Mouse (Mus musculus) heart, adult 8-10 months (tissue): ENCODE measurements around the gene 1700024G13Rik. TPM values are rescaled to one million over a fixed set of nuclear protein-coding genes. Genes with fewer than 3 reads are reported as not detected.
"Not testable (repeated sequence)": the region's sequence is repeated elsewhere in the genome, so short reads cannot be mapped to it uniquely, and the experiment has no call there.

Experiments used
- DNase-seq: peaks from one replicate; pipeline ENCODE4 v3.0.0; 2022; ENCODE audit warnings: low spot score
- total RNA-seq, 4 experiments: library from RNA; stranded (reverse); gene quantifications; 2 replicates each; pipeline ENCODE4 v1.2.4; 2022

1700024G13Rik gene
- total RNA-seq = not detected

DNA sequence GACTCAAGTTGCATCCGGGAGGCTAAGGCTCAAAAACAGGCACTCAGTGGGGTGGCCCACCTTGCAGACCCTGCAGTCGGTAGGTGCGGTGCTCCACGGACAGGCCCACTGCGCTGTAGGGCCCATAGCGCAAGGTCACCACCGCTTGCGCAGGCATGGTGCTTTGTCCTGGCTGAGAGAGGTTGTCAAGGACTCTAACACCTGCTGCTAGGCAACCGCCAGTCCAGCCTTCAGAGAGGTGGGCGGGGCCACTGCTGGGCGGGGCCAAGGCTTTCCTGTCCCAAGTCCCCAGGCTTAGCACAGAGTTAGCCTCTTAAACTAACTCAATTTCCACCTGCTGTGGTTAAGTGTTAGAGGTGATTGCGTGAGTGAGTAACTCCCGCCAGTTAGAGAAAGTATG is at the start of gene 1700024G13Rik:
1700024G13Rik (minus strand) TSS at position 196 of the 400 bp plus-strand sequence.
- peak; percentile 14 for DNase-seq

DNA sequence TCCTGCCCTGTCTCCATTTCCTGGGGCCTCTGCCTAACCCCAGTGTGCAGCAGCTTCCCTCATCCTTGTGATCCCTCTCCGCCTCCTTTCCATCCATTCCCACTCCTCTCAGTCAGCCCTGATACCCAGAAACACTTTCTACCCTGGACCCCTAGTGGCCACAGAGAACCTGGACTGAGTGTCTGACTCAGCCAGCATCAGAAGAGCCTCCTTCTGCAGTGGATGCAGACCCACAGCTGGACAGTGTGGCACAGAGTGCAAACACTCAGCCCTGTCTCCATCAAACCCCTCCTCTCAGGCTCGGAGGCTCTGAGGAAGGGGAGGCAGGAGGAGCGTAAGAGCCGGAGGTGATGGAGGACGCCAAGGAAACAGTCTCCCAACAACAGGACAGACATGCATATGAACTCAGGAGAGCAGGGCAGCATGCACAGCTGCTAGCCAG is 49.2 kb upstream of the 1700024G13Rik start:
- no peak for DNase-seq

DNA sequence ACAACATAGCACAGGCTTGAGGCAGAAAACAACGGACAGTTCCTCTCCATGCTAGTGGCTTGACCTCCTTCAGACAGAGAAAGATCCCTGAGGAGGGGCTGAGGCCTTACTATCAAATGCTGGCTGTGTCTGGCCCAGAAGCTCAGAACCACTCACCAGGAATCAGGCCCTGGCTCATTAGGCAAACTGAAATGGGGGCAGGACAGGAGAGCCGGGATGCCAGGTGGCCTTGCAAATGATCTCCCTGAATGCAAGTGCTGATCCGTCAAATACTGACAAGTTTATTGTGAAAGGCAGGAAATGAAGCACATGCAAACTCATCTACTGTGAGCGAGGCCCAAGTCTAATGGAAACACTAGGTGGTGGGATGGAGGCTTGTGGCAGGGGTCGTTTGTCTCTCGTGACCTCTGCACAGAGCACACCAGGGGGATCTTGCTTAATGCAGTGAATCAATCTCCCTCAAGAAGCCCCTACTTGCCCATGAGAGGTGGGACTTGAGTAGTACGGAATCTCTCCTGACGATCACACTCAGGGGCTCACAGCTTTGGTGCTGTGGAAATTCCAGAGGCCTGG is 40.9 kb upstream of the 1700024G13Rik start:
- DNase-seq = no peak

GRCm38 (mm10) chr14:32423946-32424345 is 35.8 kb upstream of the 1700024G13Rik start:
- DNase-seq = no peak

DNA sequence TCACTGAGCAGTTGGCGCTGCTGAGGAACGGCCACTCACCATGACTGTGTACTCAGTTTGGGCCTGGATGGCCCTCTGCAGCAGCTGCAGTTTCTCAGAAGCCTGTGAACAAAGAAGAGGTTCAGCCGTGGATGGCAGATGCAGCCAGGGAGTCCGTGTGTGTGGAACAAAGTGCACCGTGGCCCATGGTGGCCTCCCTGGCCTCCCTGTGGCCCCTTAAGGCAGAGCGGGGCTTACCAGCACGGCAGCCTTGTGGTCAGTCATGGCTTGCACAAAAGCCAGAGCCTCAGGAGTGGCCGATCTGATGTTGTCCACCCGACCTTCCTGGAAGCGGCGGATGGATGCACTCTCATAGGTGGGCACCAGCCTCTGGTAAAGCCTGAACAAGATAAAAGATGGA is 30.6 kb upstream of the 1700024G13Rik start:
- no peak for DNase-seq

DNA sequence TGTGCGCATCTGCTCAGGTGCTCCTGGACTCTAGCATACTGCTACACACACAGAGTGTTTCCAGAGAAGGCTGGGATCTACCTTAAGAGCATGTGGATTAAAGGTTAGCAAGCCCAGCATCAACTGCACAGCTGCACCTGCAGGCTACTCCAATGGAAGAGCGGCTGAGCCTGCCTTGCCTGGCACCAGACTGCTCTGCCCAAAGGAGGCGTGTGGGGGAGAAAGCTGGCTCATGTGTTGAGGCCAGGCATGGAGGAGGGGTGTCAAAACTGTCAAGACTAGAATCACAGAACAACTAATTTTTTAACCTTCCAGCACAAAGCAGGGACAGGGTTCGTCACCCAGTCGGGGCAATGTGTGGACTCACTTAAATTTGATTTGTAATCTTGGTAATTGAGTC is 23.9 kb upstream of the 1700024G13Rik start:
- no peak for DNase-seq

GRCm38 (mm10) chr14:32410084-32410483 is 21.9 kb upstream of the 1700024G13Rik start:
- no peak for DNase-seq

DNA sequence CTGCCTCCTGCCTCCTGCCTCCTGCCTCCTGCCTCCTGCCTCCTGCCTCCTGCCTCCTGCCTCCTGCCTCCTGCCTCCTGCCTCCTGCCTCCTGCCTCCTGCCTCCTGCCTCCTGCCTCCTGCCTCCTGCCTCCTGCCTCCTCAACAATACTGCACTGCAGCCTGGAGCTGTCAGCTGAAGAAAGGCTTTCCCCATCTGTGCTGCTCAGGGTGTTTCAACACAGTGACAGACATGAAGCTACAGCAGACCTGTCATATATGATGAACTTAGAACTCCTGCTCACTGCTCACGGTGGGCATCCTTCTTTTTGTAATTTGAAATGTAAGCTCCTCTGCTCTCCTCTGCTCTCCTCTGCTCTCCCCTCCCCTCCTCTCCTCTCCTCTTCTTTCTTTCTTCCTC is 17.2 kb upstream of the 1700024G13Rik start:
- not testable (repeated sequence) for DNase-seq

DNA sequence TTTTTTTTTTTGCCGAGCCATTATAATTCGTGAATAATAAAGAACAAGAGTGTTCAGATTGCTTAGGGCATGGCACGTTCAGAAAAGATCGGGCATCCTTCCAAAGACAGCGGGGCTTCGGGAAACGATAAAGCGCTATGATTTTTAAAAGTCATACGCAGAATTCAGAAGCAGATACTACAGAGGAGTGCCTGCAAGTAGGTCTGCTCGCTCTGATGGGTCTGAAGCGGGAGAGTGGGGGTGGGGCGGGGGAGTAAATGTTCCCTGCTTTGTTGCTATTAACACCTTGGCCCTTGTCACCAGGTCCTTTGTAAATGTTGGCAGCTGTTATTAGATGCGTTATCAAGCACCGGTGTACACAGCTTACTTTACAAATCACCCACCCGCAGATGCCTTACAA is 6.6 kb downstream of the 1700024G13Rik start:
- DNase-seq = no peak

GRCm38 (mm10) chr14:32381066-32381465 is 7.1 kb downstream of the 1700024G13Rik start:
- no peak for DNase-seq

DNA sequence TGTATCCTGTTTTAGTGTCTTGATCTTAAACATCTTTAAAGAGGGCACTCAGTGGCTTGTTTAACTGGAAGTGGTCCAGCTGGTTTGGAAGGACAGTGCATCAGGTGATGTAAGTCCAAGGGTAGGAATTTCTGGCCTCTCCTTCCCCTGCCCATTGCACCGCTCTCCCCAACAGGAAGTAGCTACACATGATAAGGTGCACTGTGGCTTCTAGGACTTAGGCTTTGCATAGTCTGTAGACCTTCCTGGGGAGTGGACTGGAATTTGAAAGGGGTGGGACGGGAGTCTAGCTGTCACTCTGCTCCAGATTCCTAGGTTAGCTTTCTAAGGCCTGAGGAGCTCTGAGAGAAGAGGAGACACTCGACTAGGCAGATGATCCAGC is 8.1 kb downstream of the 1700024G13Rik start:
- DNase-seq = no peak

DNA sequence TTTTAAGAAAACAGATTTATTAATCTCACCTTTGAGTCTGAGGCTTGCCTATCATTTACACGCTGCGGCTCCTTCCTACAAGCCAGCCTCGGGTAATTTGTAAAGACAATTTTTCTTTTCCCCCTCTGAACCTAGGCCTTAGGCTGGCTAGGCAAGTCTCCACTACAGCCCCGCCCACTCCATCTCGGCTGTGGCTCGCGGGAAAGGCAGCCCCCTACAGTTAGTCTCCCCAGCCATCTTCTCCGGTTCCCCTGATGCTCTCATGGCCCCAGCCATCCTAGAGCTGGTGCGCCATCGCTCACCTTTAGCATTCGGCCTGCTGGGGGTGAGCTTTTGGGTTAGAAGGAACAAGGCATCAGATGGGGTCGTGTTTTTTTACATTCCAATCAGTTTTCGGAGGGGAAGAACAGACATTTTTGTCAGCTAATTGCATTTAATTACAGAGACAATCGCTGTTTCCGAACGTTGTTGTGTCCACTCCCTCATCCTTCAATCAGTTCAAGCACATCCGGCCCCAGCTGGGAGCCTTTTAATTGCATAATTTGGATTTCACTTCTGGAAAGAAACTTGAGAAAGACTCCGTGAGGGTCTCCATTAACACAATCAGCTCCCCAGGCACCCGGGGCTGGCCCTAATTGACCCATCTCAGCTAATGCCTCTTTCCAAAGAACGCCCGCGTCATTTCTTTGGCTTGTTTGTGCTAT is 8.6 kb downstream of the 1700024G13Rik start:
- no peak for DNase-seq

- no peak for DNase-seq
Observed at GRCm38 (mm10) chr14:32372510-32372909, 15.7 kb downstream of the 1700024G13Rik start.

- DNase-seq = no peak
Observed at GRCm38 (mm10) chr14:32369756-32370155, 18.4 kb downstream of the 1700024G13Rik start.

GRCm38 (mm10) chr14:32364359-32364758 is 23.8 kb downstream of the 1700024G13Rik start:
- no peak for DNase-seq

DNA sequence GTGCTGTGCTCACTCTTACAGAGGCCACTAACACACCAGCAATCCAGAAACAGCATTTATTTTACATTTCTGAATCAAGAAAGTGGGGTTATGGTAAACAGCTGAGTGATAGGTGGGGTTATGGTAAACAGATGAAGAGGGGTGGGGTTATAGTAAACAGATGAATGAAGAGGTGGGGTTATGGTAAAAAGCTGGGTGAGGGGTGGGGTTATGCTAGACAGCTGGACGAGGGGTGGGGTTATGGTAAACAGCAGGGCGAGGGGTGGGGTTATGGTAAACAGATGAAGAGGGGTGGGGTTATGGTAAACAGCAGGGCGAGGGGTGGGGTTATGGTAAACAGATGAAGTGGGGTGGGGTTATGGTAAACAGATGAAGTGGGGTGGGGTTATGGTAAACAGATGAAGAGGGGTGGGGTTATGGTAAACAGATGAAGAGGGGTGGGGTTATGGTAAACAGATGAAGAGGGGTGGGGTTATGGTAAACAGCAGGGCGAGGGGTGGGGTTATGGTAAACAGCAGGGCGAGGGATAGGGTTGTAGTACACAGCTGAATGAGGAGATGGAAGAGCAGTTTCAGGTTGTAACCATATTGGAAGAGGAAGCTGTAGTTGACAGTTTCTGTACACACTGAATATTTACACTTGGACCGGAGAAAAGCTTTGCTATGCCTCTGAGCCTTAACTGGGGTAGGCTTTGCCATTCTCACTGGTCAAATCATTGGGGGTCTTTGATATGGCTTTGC is 36.8 kb downstream of the 1700024G13Rik start:
- DNase-seq = not testable (repeated sequence)

GRCm38 (mm10) chr14:32347307-32347706 is 40.9 kb downstream of the 1700024G13Rik start:
- no peak for DNase-seq

- no peak for DNase-seq
Observed at GRCm38 (mm10) chr14:32344694-32345093, 43.5 kb downstream of the 1700024G13Rik start.

DNA sequence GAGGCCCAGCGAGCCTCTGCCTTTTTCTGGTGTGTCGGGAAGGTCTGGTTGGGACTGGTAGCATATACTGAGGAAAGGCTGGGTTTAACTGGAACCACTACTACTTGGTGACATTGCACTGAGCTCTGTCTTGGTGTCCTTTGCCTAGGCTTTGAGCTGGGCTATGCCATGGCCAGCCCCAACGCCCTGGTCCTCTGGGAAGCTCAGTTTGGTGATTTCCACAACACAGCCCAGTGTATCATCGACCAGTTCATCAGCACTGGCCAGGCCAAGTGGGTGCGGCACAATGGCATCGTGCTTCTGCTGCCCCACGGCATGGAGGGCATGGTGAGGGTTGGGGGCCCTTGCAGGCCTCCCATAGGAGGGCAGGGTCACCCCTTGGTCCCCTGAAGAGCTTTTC is 44.0 kb downstream of the 1700024G13Rik start:
- no peak for DNase-seq

DNA sequence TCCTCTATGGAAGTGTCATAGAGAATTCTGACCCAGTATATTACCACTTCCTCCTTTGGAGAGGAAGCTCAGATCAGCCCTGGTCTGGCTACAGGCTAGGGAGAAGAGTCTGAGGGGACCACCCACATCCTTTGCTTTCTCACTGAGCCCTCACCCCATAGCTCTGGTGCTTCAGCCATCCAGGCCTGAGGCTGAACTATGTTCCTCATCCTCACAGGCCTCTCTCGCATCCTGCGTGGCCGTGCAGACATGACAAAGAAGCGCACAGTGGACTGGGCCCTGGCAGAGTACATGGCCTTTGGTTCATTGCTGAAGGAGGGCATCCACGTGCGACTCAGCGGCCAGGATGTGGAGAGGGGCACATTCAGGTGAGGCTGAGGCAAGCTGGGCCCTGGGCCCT is 46.4 kb downstream of the 1700024G13Rik start:
- DNase-seq = no peak

DNA sequence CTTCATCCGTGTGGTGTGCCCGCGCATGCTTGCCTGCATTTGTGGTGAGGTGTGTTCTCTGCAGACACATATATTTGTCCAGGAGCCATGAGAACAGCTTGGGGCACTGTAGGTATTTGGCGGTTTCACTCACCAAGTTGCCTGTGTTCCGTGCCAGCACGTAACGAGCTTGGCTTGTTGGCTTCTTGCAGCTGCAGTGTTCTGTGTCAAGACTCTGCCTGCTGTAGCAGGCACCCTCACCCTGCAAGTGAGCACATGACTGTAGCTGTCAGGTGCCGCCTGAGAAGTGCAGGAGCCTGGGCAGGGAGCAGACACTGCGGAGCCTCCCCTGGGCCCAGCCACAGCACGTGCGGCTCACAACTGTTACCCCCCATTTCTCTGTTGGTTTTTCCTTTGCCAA is 51.6 kb downstream of the 1700024G13Rik start:
- DNase-seq = peak; percentile 7

GRCm38 (mm10) chr14:32336021-32336420 is 52.2 kb downstream of the 1700024G13Rik start:
- no peak for DNase-seq
